Mouse (Mus musculus) embryo, embryonic 10.5 days (tissue): ENCODE results near the gene Cda.

Experiments
- DNase-seq: peaks from one replicate; pipeline ENCODE4 v3.0.0-alpha.2; 2015; ENCODE audit warnings: low spot score

Cda gene

GRCm38 (mm10) chr4:138335036-138335435 lies 32.8 kb downstream of the Cda start:
- no peak for DNase-seq

- DNase-seq, result no peak
These were observed 34.7 kb downstream of the Cda start for GRCm38 (mm10) chr4:138333135-138333534.

- no peak for DNase-seq
These were observed 36.1 kb downstream of the Cda start for GRCm38 (mm10) chr4:138331647-138332046.

- peak; percentile 58 for DNase-seq
These were observed 37.5 kb downstream of the Cda start for GRCm38 (mm10) chr4:138330264-138330671.

- peak; percentile 5 for DNase-seq
These were observed 39.8 kb downstream of the Cda start for GRCm38 (mm10) chr4:138327891-138328470.

- peak; percentile 11 for DNase-seq
These were observed 40.6 kb downstream of the Cda start for GRCm38 (mm10) chr4:138327155-138327554.

GRCm38 (mm10) chr4:138326077-138326695 lies 41.6 kb downstream of the Cda start, which contains the start of gene Pink1:
Pink1 (minus strand) TSS chr4:138326307.
- peak; percentile 92 for DNase-seq

GRCm38 (mm10) chr4:138325466-138326076 lies 42.2 kb downstream of the Cda start:
- DNase-seq, result peak; percentile 93

GRCm38 (mm10) chr4:138324451-138324850 lies 43.3 kb downstream of the Cda start:
- DNase-seq, result no peak

GRCm38 (mm10) chr4:138323753-138324152 lies 44.0 kb downstream of the Cda start:
- DNase-seq, result no peak

GRCm38 (mm10) chr4:138322692-138323091 lies 45.1 kb downstream of the Cda start:
- DNase-seq, result no peak

- no peak for DNase-seq
These were observed 46.3 kb downstream of the Cda start for GRCm38 (mm10) chr4:138321488-138321887.

GRCm38 (mm10) chr4:138320711-138321110 lies 47.1 kb downstream of the Cda start:
- no peak for DNase-seq

GRCm38 (mm10) chr4:138319508-138319907 lies 48.3 kb downstream of the Cda start:
- DNase-seq, result peak; percentile 92

- peak; percentile 79 for DNase-seq
These were observed 49.1 kb downstream of the Cda start for GRCm38 (mm10) chr4:138318509-138319266.

- DNase-seq, result no peak
These were observed 51.4 kb downstream of the Cda start for GRCm38 (mm10) chr4:138316369-138316768.

- DNase-seq, result peak; percentile 28
These were observed 52.0 kb downstream of the Cda start for GRCm38 (mm10) chr4:138315781-138316180.

- no peak for DNase-seq
These were observed 54.0 kb downstream of the Cda start for GRCm38 (mm10) chr4:138313795-138314194.

GRCm38 (mm10) chr4:138313021-138313420 lies 54.8 kb downstream of the Cda start:
- DNase-seq, result no peak

GRCm38 (mm10) chr4:138312105-138312504 lies 55.7 kb downstream of the Cda start:
- DNase-seq, result no peak

- peak; percentile 49 for DNase-seq
These were observed 56.2 kb downstream of the Cda start for GRCm38 (mm10) chr4:138311595-138311994.

- DNase-seq, result no peak
These were observed 57.4 kb downstream of the Cda start for GRCm38 (mm10) chr4:138310311-138310910.
